8 mouse cellular contexts compared by ENCODE assay signal in the genomic region with DNA sequence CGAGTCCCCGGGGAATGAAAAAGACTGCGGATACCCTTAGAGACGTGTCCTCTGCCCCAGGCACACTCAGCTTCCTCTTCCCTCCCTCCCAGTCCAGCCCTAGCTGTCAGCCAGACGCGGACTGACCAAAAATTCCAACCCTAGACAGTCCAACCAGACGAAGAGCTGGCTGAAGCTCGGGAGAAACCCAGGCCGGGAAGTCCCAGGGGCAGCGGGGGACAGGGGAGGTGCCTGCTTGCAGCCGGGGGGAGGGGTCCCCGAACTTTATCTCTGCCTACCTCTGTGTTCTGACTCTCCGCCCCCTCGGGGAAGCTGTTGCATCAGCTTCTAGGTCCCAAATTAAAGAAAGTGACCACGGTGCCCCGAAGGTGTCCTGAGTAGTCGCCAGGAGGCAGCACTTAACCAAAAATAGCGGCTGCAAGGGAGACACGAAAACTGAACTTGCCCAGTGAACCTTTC. TPM values are rescaled to one million over a fixed set of nuclear protein-coding genes. Genes with fewer than 3 reads are reported as not detected.
DNase-seq lines count a peak whose midpoint lies in the region; ATAC-seq and TF ChIP-seq lines count a peak whose summit lies in the region.

Gene Slc7a7, minus strand, starts transcription at position 158 of the 459 bp plus-strand sequence.

- no peak within 1 kb of the TSS for H3K27ac ChIP-seq in midbrain, embryonic 11.5 days (ENCODE audit: low read depth, low read length)
- no peak within 1 kb of the TSS for H3K27ac ChIP-seq in midbrain, embryonic 16.5 days (ENCODE audit: low read length)
- no peak within 1 kb of the TSS for H3K27ac ChIP-seq in embryonic facial prominence, embryonic 11.5 days (replicated peaks; ENCODE audit: low read depth, low read length)
- H3K27ac ChIP-seq in intestine, postnatal 0 days (ENCODE audit: low read depth, low read length), result no peak within 1 kb of the TSS
- H3K27ac ChIP-seq in macrophage, result no peak within 1 kb of the TSS

- no peak within 1 kb of the TSS for H3K9ac ChIP-seq in midbrain, embryonic 11.5 days (ENCODE audit: low read length)
- no peak within 1 kb of the TSS for H3K9ac ChIP-seq in midbrain, embryonic 16.5 days (ENCODE audit: low read depth, low read length)
- no peak within 1 kb of the TSS for H3K9ac ChIP-seq in embryonic facial prominence, embryonic 11.5 days (replicated peaks; ENCODE audit: low read length)
- no peak within 1 kb of the TSS for H3K9ac ChIP-seq in intestine, postnatal 0 days (ENCODE audit: low read depth, low read length)

- no peaks in the 10 kb centered on the region for H3K79me2 ChIP-seq in macrophage (ENCODE audit: inconsistent target)

- peaks cover 6% of the 10 kb centered on the region for H3K4me1 ChIP-seq in midbrain, embryonic 11.5 days (ENCODE audit: control insufficient read depth, insufficient read depth, low read length)
- H3K4me1 ChIP-seq in midbrain, embryonic 16.5 days (ENCODE audit: control insufficient read depth, insufficient read depth, low read length), result no peaks in the 10 kb centered on the region; the same call in 1 of the 2 replicates
- H3K4me1 ChIP-seq in embryonic facial prominence, embryonic 11.5 days (ENCODE audit: control insufficient read depth, insufficient read depth, low read length), result peaks cover 4% of the 10 kb centered on the region
- H3K4me1 ChIP-seq in intestine, postnatal 0 days (replicated peaks; ENCODE audit: control insufficient read depth, insufficient read depth, low read length), result no peaks in the 10 kb centered on the region; the same call in 1 of the 2 replicates

- H3K4me3 ChIP-seq in midbrain, embryonic 11.5 days (ENCODE audit: low read depth, low read length), result no peak within 1 kb of the TSS
- H3K4me3 ChIP-seq in midbrain, embryonic 16.5 days (ENCODE audit: low read depth, low read length), result no peak within 1 kb of the TSS
- 0 out of 2 replicates have a peak within 1 kb of the TSS, but pooled peaks have one; percentile 16 for H3K4me3 ChIP-seq in embryonic facial prominence, embryonic 11.5 days (ENCODE audit: low read depth, low read length)
- no peak within 1 kb of the TSS for H3K4me3 ChIP-seq in intestine, postnatal 0 days (ENCODE audit: low read depth, low read length)
- no peak within 1 kb of the TSS for H3K4me3 ChIP-seq in macrophage (ENCODE audit: inconsistent target)

- 4% methylated on average over 19 of the region's 19 CpGs for WGBS in midbrain, embryonic 11.5 days
- 5% methylated on average over 19 of the region's 19 CpGs for WGBS in midbrain, embryonic 16.5 days
- 3% methylated on average over 19 of the region's 19 CpGs for WGBS in embryonic facial prominence, embryonic 11.5 days
- 33% methylated on average over 19 of the region's 19 CpGs for WGBS in intestine, postnatal 0 days
- WGBS in macrophage (ENCODE audit: missing documents), result 41% methylated on average over 19 of the region's 19 CpGs

- peak within 1 kb of the TSS; percentile 23 for H3K4me2 ChIP-seq in midbrain, embryonic 11.5 days
- no peak within 1 kb of the TSS for H3K4me2 ChIP-seq in midbrain, embryonic 16.5 days (ENCODE audit: low read length)
- H3K4me2 ChIP-seq in embryonic facial prominence, embryonic 11.5 days (ENCODE audit: low read depth, low read length), result peak within 1 kb of the TSS; percentile 17; the same call in 1 of the 2 replicates
- peak within 1 kb of the TSS; percentile 40 for H3K4me2 ChIP-seq in intestine, postnatal 0 days (replicated peaks; ENCODE audit: low read depth)

- H3K27me3 ChIP-seq in midbrain, embryonic 11.5 days (ENCODE audit: control insufficient read depth, insufficient read depth, low read length), result peaks cover 10% of the 10 kb centered on the region; the same call in 1 of the 2 replicates
- peaks cover 8% of the 10 kb centered on the region; the same call in 1 of the 2 replicates for H3K27me3 ChIP-seq in midbrain, embryonic 16.5 days (ENCODE audit: control insufficient read depth, insufficient read depth, low read depth, low read length)
- peaks cover 10% of the 10 kb centered on the region; the same call in 1 of the 2 replicates for H3K27me3 ChIP-seq in embryonic facial prominence, embryonic 11.5 days (ENCODE audit: control insufficient read depth, insufficient read depth, low read length)
- H3K27me3 ChIP-seq in intestine, postnatal 0 days (replicated peaks; ENCODE audit: control insufficient read depth, insufficient read depth, low read length), result no peaks in the 10 kb centered on the region

- H3K9me3 ChIP-seq in midbrain, embryonic 11.5 days (ENCODE audit: control insufficient read depth, low read length), result no peaks in the 10 kb centered on the region
- H3K9me3 ChIP-seq in midbrain, embryonic 16.5 days (replicated peaks; ENCODE audit: control insufficient read depth, low read length, poor library complexity, severe bottlenecking), result no peaks in the 10 kb centered on the region
- no peaks in the 10 kb centered on the region for H3K9me3 ChIP-seq in embryonic facial prominence, embryonic 11.5 days (replicated peaks; ENCODE audit: control insufficient read depth, low read length)
- no peaks in the 10 kb centered on the region for H3K9me3 ChIP-seq in intestine, postnatal 0 days (ENCODE audit: control insufficient read depth)

- TF ChIP-seq CTCF in intestine, postnatal 0 days (IDR thresholded peaks at IDR 0.05; ENCODE audit: low read depth), result peak; percentile 42; the same call in 1 of the 2 replicates

- H3K36me3 ChIP-seq in midbrain, embryonic 11.5 days (ENCODE audit: control insufficient read depth, insufficient read depth, low read length), result no peaks in the 10 kb centered on the region
- H3K36me3 ChIP-seq in midbrain, embryonic 16.5 days (ENCODE audit: control insufficient read depth, insufficient read depth, low read length), result no peaks in the 10 kb centered on the region
- H3K36me3 ChIP-seq in embryonic facial prominence, embryonic 11.5 days (replicated peaks; ENCODE audit: control insufficient read depth, insufficient read depth, low read depth, low read length), result no peaks in the 10 kb centered on the region
- H3K36me3 ChIP-seq in intestine, postnatal 0 days (ENCODE audit: control insufficient read depth, insufficient read depth), result no peaks in the 10 kb centered on the region
- H3K36me3 ChIP-seq in macrophage (ENCODE audit: inconsistent target), result no peaks in the 10 kb centered on the region

- DNase-seq in midbrain, embryonic 11.5 days (ENCODE audit: low spot score, missing footprints), result peak; percentile 93
- DNase-seq in embryonic facial prominence, embryonic 11.5 days (ENCODE audit: low spot score), result peak; percentile 54
- DNase-seq in ovary, adult 18-20 months (ENCODE audit: low spot score), result no peak
- DNase-seq in gastrocnemius, adult 18-20 months (ENCODE audit: low spot score), result no peak
- no peak for DNase-seq in left cerebral cortex, adult 11 months (ENCODE audit: low spot score)

- peak; percentile 47; the same call in 1 of the 2 replicates for ATAC-seq in midbrain, embryonic 11.5 days (ENCODE audit: low FRiP score)
- ATAC-seq in midbrain, embryonic 16.5 days, result no peak
- no peak for ATAC-seq in embryonic facial prominence, embryonic 11.5 days (replicated peaks; ENCODE audit: insufficient number of reproducible peaks, low FRiP score, low TSS enrichment, low read depth)
- ATAC-seq in intestine, postnatal 0 days, result no peak

RNA-seq across cellular contexts. Expression of gene Slc7a7, which starts in this region (rescaled TPM):
- 4.3 and 4.7 TPM in 2 replicates for polyA plus RNA-seq in midbrain, embryonic 11.5 days (2014; fragmentation: Nextera tagmentation; extraction: Ambion mirVana)
- polyA plus RNA-seq in midbrain, embryonic 16.5 days (2015; fragmentation: Nextera tagmentation; extraction: Ambion mirVana), result 4.3 and 4.9 TPM in 2 replicates
- 2.9 and 4.6 TPM in 2 replicates for polyA plus RNA-seq in embryonic facial prominence, embryonic 11.5 days (2014; fragmentation: Nextera tagmentation; extraction: Ambion mirVana)
- polyA plus RNA-seq in intestine, postnatal 0 days (2015; fragmentation: Nextera tagmentation; extraction: Ambion mirVana), result 188 TPM in 2 replicates
- total RNA-seq in macrophage (2018; cell fraction: chromatin; rRNA removed), result 10 to 100 TPM; 15.0 to 82.0 (median 43.4) TPM
- 100 to 1,000 TPM in 1 of 26 experiments, 10 to 100 TPM in 25; 33.4 to 102 (median 60.1) TPM for total RNA-seq in macrophage (2018; cell fraction: cytosol; rRNA removed)
- 10 to 100 TPM; 31.1 to 77.3 (median 52.1) TPM for total RNA-seq in macrophage (2018; cell fraction: nucleus; rRNA removed)
- polyA plus RNA-seq in macrophage (2018), result 39.3 to 48.7 TPM (median 48.3 TPM) in 3 replicates
- total RNA-seq in gastrocnemius, adult 18-20 months (2021), result under 1 TPM; 0.52 to 0.73 TPM

Comparison
In these comparisons a context has a peak if more than half of its experiments do, and no peak if none do; other contexts are left out.
1. DNase-seq: peak in midbrain, embryonic 11.5 days (single experiment) and embryonic facial prominence, embryonic 11.5 days (single experiment); none in ovary, adult 18-20 months (single experiment), gastrocnemius, adult 18-20 months (single experiment) and left cerebral cortex, adult 11 months (single experiment).